Mouse (Mus musculus) bone marrow macrophage, adult 2 months (primary cell): Measurements from ENCODE around the gene Tmem203.

Experiments
- CTCF ChIP-seq: IDR thresholded peaks from 2 replicates; pipeline ENCODE4 v1.5.1; 2012; ENCODE audit warnings: low read depth, mild to moderate bottlenecking, low read length, moderate library complexity
- POLR2A ChIP-seq: IDR thresholded peaks from 2 replicates; pipeline ENCODE4 v1.6.1; 2012; ENCODE audit warnings: mild to moderate bottlenecking, low read depth, low read length, borderline replicate concordance

GRCm38 (mm10) chr2:25265897-25266656, 10.8 kb downstream of the Tmem203 start:
- TF ChIP-seq CTCF (no peak), POLR2A (no peak)
